Mouse (Mus musculus): ENCODE measurements around the gene Tefm. TPM values are rescaled to one million over a fixed set of nuclear protein-coding genes. Genes with fewer than 3 reads are reported as not detected.

The Tefm gene
- polyA plus RNA-seq, 1 experiment from 2014 or later: 29.4 TPM

DNA sequence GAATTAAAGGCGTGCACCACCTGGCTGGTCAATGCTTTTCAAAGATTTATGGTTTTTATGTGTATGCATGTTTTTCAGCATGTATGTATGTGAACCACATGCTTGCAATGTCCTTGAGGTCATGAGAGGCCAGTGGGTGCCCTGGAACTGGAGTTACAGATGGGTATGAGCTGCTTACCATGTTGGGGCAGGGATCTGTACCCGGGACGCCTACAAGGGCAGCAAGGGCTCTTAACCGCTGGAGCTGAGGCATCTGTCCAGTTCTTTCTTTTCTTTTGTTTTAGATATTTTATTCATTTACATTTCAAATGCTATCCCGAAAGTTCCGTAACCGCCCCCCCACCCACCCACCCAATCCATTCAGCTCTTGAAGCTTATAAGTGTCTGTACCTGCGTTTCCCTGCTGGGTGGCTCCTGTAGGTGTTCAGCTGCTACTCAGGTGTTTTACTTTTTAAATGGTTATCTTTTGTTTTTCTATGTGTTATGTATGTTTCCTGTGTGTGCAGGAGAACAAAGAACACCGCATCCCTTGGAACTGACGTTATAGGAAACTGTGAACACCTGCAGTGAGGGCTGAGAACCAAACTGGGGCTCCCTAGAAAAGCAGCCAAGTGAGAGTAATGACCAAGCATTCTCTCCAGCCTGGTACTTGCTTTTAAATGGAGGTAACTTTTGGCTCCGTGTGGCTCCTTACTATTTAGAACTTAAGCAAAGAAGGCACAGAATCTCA lies 5.9 kb downstream of the Tefm start:
- Histone ChIP-seq H3K4me1 (ENCODE audit: control insufficient read depth in 2 of 2, insufficient read depth in 2 of 2, low read length in 2 of 2) (peaks cover 2 to 3% of the 10 kb centered on the region in 2 experiments; a peak in 3 of 4 replicates), H3K27ac (replicated peaks in 1 of 2; ENCODE audit: control insufficient read depth in 1 of 2, insufficient read depth in 1 of 2, low read depth in 2 of 2, low read length in 2 of 2) (no peak overlapping the region), H3K36me3 (ENCODE audit: control insufficient read depth, insufficient read depth, low read length) (peaks cover 83% of the 10 kb centered on the region), H3K4me3 (ENCODE audit: control insufficient read depth in 1 of 2, insufficient read depth in 1 of 2, low read depth in 1 of 2, low read length in 2 of 2) (no peak overlapping the region), H3K9me3 (ENCODE audit: control insufficient read depth, low read length) (no peaks in the 10 kb centered on the region), H3K27me3 (ENCODE audit: control insufficient read depth, insufficient read depth, low read length) (no peaks in the 10 kb centered on the region), H3K9ac (ENCODE audit: low read length) (no peak overlapping the region), H3K4me2 (ENCODE audit: low read length) (no peak overlapping the region)
- WGBS: 88% methylated on average over 11 of the region's 11 CpGs
- ATAC-seq (ENCODE audit: insufficient number of reproducible peaks, insufficient read depth, low FRiP score, low read depth): no peak

DNA sequence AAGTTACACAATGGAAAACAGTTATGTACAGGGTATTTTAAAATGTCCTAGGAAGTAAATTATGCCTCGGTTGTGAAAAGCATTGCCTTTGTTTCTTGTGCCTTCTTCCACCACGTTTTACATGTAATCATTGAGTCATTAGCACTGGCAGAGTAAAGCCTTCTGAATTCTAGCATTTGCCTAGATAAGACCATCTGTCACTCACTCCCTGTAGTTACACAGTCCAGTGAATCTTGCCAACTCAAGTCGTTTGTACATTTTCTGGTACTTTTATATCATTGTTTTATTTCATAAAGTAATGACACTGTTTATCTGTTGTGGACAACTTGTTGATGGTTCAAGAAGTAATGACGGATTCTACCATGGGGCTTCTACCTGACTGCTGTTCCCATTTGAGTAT lies 7.2 kb downstream of the Tefm start:
- no peak for ATAC-seq (ENCODE audit: insufficient number of reproducible peaks, insufficient read depth, low FRiP score, low read depth)
- H3K4me1 ChIP-seq (ENCODE audit: control insufficient read depth in 2 of 2, insufficient read depth in 2 of 2, low read length in 2 of 2): no peaks in the 10 kb centered on the region
- H3K27me3 ChIP-seq (ENCODE audit: control insufficient read depth, insufficient read depth, low read length): no peaks in the 10 kb centered on the region
- no peak overlapping the region for H3K9ac ChIP-seq (ENCODE audit: low read length)
- H3K36me3 ChIP-seq (ENCODE audit: control insufficient read depth, insufficient read depth, low read length): peaks cover 79% of the 10 kb centered on the region
- no peak overlapping the region for H3K4me2 ChIP-seq (ENCODE audit: low read length)
- no peak overlapping the region for H3K4me3 ChIP-seq (ENCODE audit: control insufficient read depth in 1 of 2, insufficient read depth in 1 of 2, low read depth in 1 of 2, low read length in 2 of 2)
- WGBS: 65% methylated on average over 4 of the region's 4 CpGs
- H3K9me3 ChIP-seq (ENCODE audit: control insufficient read depth, low read length): no peaks in the 10 kb centered on the region
- no peak overlapping the region for H3K27ac ChIP-seq (replicated peaks in 1 of 2; ENCODE audit: control insufficient read depth in 1 of 2, insufficient read depth in 1 of 2, low read depth in 2 of 2, low read length in 2 of 2)

DNA sequence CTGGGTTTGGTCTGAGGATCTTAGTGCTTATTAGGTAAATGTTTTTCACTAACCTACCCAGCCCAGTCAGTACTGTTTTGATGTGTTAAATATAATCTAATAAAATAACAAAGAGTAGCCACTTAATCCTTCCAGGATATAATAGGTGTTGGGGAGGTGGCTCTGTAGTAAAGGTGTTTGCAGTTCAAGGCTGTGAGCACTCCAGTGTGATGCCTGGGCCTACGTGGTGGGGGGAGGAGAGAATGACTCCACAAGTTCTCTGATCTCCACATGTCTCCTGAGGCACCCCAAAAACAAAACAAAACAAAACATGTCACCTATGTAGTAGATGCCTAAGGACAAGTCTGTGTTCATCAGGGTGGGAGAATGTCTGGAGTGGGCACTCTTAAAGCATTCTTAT lies 9.9 kb downstream of the Tefm start:
- Histone ChIP-seq H3K4me3 (ENCODE audit: control insufficient read depth in 1 of 2, insufficient read depth in 1 of 2, low read depth in 1 of 2, low read length in 2 of 2) (no peak overlapping the region), H3K4me2 (ENCODE audit: low read length) (no peak overlapping the region), H3K27me3 (ENCODE audit: control insufficient read depth, insufficient read depth, low read length) (no peaks in the 10 kb centered on the region), H3K36me3 (ENCODE audit: control insufficient read depth, insufficient read depth, low read length) (peaks cover 71% of the 10 kb centered on the region), H3K4me1 (ENCODE audit: control insufficient read depth in 2 of 2, insufficient read depth in 2 of 2, low read length in 2 of 2) (no peaks in the 10 kb centered on the region), H3K9ac (ENCODE audit: low read length) (no peak overlapping the region), H3K27ac (replicated peaks in 1 of 2; ENCODE audit: control insufficient read depth in 1 of 2, insufficient read depth in 1 of 2, low read depth in 2 of 2, low read length in 2 of 2) (no peak overlapping the region), H3K9me3 (ENCODE audit: control insufficient read depth, low read length) (no peaks in the 10 kb centered on the region)
- ATAC-seq (ENCODE audit: insufficient number of reproducible peaks, insufficient read depth, low FRiP score, low read depth): no peak
- 68% methylated on average over 1 of the region's 1 CpGs for WGBS

DNA sequence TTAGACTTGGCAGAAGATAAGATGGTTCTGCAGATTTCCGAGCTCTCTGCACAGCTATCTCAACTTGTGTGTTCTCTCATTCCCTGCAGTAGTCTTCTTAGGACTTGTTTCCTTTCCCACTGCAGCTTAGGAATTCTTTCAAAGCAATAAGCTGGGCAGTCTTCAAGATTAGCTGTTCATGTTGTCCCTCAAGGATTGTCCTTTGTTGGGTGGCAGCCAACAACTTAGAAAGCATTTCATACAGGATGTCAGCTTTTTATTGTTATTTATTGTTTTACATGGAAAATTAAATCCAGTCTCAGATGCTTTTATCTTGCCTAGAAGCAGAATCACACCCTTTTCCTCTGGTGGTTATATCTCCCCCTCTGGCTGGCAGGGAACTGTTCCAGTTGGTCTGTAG lies 25.6 kb downstream of the Tefm start:
- no peak overlapping the region for H3K27ac ChIP-seq (replicated peaks in 1 of 2; ENCODE audit: control insufficient read depth in 1 of 2, insufficient read depth in 1 of 2, low read depth in 2 of 2, low read length in 2 of 2)
- no peak overlapping the region for H3K4me2 ChIP-seq (ENCODE audit: low read length)
- no peak overlapping the region for H3K9ac ChIP-seq (ENCODE audit: low read length)
- WGBS: 59% methylated on average over 1 of the region's 1 CpGs
- no peaks in the 10 kb centered on the region for H3K27me3 ChIP-seq (ENCODE audit: control insufficient read depth, insufficient read depth, low read length)
- no peaks in the 10 kb centered on the region for H3K4me1 ChIP-seq (ENCODE audit: control insufficient read depth in 2 of 2, insufficient read depth in 2 of 2, low read length in 2 of 2)
- H3K36me3 ChIP-seq (ENCODE audit: control insufficient read depth, insufficient read depth, low read length): peaks cover 67% of the 10 kb centered on the region
- no peaks in the 10 kb centered on the region for H3K9me3 ChIP-seq (ENCODE audit: control insufficient read depth, low read length)
- no peak overlapping the region for H3K4me3 ChIP-seq (ENCODE audit: control insufficient read depth in 1 of 2, insufficient read depth in 1 of 2, low read depth in 1 of 2, low read length in 2 of 2)
- no peak for ATAC-seq (ENCODE audit: insufficient number of reproducible peaks, insufficient read depth, low FRiP score, low read depth)

DNA sequence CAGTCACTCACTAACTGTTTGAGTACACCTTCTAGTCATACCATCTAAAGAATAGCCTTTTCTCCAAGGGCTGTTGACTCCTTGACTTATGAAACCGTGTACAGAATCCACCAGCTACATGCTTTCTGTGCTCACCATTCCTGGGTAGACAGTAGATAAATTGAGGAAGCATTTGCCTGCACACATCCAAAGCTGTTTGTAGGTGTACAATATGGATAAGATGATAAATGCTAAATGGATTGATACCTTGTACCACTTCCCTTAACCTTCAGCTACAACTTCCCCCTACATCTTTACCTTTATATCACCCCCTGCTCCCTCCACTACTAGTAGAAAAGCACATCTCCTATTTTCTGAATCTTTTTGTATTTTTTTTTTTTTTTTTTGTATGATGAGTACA lies 37.6 kb downstream of the Tefm start:
- H3K36me3 ChIP-seq (ENCODE audit: control insufficient read depth, insufficient read depth, low read length): peaks cover 72% of the 10 kb centered on the region
- WGBS: 84% methylated on average over 1 of the region's 1 CpGs
- no peak for ATAC-seq (ENCODE audit: insufficient number of reproducible peaks, insufficient read depth, low FRiP score, low read depth)
- no peaks in the 10 kb centered on the region for H3K27me3 ChIP-seq (ENCODE audit: control insufficient read depth, insufficient read depth, low read length)
- no peak overlapping the region for H3K4me2 ChIP-seq (ENCODE audit: low read length)
- H3K27ac ChIP-seq (replicated peaks in 1 of 2; ENCODE audit: control insufficient read depth in 1 of 2, insufficient read depth in 1 of 2, low read depth in 2 of 2, low read length in 2 of 2): no peak overlapping the region
- no peaks in the 10 kb centered on the region for H3K9me3 ChIP-seq (ENCODE audit: control insufficient read depth, low read length)
- H3K4me3 ChIP-seq (ENCODE audit: control insufficient read depth in 1 of 2, insufficient read depth in 1 of 2, low read depth in 1 of 2, low read length in 2 of 2): no peak overlapping the region
- H3K9ac ChIP-seq (ENCODE audit: low read length): no peak overlapping the region
- H3K4me1 ChIP-seq (ENCODE audit: control insufficient read depth in 2 of 2, insufficient read depth in 2 of 2, low read length in 2 of 2): no peaks in the 10 kb centered on the region

DNA sequence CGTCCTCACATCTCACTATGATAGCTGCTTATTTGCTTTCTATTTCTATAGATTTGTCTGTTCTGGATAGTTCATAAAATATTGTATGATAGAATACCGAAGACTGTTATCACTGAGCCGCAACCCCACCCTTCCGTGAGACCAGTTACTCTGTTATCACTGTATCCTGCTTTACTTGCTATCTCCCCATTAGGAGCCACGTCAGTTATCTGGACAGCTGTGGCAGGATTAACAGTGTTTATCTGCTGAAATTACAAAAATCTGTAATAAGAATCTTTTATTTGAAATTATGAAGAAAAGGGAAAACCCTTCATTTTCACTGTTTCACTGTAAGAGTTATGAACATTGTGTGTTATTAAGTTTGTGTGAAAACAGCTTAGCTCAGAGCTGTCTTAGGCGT lies 40.7 kb downstream of the Tefm start:
- no peak for ATAC-seq (ENCODE audit: insufficient number of reproducible peaks, insufficient read depth, low FRiP score, low read depth)
- WGBS: 73% methylated on average over 6 of the region's 6 CpGs
- Histone ChIP-seq H3K4me3 (ENCODE audit: control insufficient read depth in 1 of 2, insufficient read depth in 1 of 2, low read depth in 1 of 2, low read length in 2 of 2) (no peak overlapping the region), H3K4me2 (ENCODE audit: low read length) (no peak overlapping the region), H3K9ac (ENCODE audit: low read length) (no peak overlapping the region), H3K4me1 (ENCODE audit: control insufficient read depth in 2 of 2, insufficient read depth in 2 of 2, low read length in 2 of 2) (no peaks in the 10 kb centered on the region), H3K27ac (replicated peaks in 1 of 2; ENCODE audit: control insufficient read depth in 1 of 2, insufficient read depth in 1 of 2, low read depth in 2 of 2, low read length in 2 of 2) (no peak overlapping the region), H3K27me3 (ENCODE audit: control insufficient read depth, insufficient read depth, low read length) (no peaks in the 10 kb centered on the region), H3K36me3 (ENCODE audit: control insufficient read depth, insufficient read depth, low read length) (peaks cover 62% of the 10 kb centered on the region), H3K9me3 (ENCODE audit: control insufficient read depth, low read length) (no peaks in the 10 kb centered on the region)

DNA sequence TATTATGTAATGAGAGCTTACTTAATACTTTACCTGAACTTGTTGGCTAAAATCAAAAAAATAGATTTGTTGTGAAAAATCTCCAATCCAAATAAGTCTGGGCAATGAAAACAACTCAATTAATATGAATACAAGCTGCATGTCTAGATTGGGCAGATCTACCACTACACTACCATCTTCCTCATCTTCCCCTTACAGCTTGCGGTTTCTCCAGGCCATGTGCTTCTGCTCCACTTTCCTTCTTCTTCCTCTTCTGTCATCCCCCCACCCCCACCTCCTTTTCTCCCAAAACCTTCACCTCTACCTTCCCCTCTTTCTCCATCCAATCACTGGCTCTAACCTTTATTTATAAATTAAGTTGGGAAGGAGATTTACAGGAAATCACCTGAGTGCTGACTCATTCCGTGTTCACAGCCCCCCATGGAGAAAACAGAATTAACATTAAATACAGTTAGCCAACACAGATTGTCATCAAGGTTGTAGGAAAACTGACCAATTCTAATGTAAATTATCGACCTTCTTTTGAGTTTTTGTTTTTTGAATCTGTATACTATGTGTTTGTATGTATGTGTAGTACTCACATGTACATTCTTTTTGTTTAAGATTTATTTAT lies 43.4 kb downstream of the Tefm start:
- ATAC-seq (ENCODE audit: insufficient number of reproducible peaks, insufficient read depth, low FRiP score, low read depth): no peak
- H3K9me3 ChIP-seq (ENCODE audit: control insufficient read depth, low read length): no peaks in the 10 kb centered on the region
- no peaks in the 10 kb centered on the region for H3K27me3 ChIP-seq (ENCODE audit: control insufficient read depth, insufficient read depth, low read length)
- no peak overlapping the region for H3K27ac ChIP-seq (replicated peaks in 1 of 2; ENCODE audit: control insufficient read depth in 1 of 2, insufficient read depth in 1 of 2, low read depth in 2 of 2, low read length in 2 of 2)
- no peaks in the 10 kb centered on the region for H3K4me1 ChIP-seq (ENCODE audit: control insufficient read depth in 2 of 2, insufficient read depth in 2 of 2, low read length in 2 of 2)
- no peak overlapping the region for H3K4me2 ChIP-seq (ENCODE audit: low read length)
- H3K36me3 ChIP-seq (ENCODE audit: control insufficient read depth, insufficient read depth, low read length): peaks cover 69% of the 10 kb centered on the region
- H3K4me3 ChIP-seq (ENCODE audit: control insufficient read depth in 1 of 2, insufficient read depth in 1 of 2, low read depth in 1 of 2, low read length in 2 of 2): no peak overlapping the region
- WGBS: 89% methylated on average over 3 of the region's 3 CpGs
- H3K9ac ChIP-seq (ENCODE audit: low read length): no peak overlapping the region
